Mouse (Mus musculus): Measurements from ENCODE around the gene Egf.

- TF ChIP-seq POLR2A (IDR thresholded peaks at IDR 0.05; ENCODE audit: low read depth, low read length) (no peak), CTCF (IDR thresholded peaks at IDR 0.05; ENCODE audit: extremely low read depth, insufficient read length, insufficient replicate concordance, low read depth, low read length) (no peak)
Observed at GRCm38 (mm10) chr3:129731636-129732035, 23.5 kb downstream of the Egf start.
